Mouse (Mus musculus): ENCODE measurements at regions not wholly inside any gene's neighbourhood (a gene's known extent, or its start where the extent isn't known, plus 50 kb on each side); places are given as distances from the start of the nearest gene placed in this dataset.

DNA sequence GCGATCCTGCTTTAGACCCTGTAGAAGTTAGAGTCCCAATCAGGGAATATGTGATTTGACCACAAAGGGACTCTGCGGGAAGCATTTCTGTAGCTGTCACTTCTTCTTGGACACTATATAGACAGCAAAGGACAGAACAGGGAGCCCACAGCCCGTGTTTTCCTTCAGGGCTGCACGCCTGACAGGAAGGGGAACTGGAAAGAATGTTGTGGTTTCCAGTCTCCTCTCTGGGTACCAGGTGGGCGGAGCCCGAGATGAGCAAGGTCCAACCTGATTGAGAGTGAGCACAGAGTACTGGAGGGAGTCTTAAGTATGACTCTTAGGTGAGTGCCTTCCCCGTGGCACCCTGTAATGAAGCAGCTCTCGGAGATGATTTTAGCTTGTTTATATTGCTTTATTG lies 346.8 kb upstream of the Gm10131 start:
- DNase-seq (ENCODE audit: low read depth in 1 of 2, low spot score in 2 of 2), result no peak

DNA sequence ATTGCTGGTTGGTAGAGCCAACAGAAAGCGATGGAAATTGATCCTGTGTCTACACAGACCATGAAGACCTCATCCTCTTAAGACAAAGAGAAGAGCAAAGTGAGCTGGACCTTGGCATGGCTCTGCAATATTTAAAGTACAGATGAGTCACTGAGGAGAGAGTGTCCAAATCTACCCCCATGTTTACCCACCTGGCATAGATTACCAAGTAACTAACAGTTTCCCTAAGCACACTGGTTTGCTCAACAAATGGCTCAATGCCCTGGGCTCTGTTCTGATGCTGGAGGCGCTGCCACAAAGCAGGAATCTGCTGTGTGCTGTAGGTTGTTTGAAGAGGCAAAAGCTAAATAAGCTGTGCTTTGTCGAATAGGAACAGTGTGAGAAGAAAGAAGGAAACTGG lies 345.0 kb upstream of the Gm10131 start:
- DNase-seq (ENCODE audit: low read depth in 1 of 2, low spot score in 2 of 2), result no peak

- no peak for DNase-seq (ENCODE audit: low read depth in 1 of 2, low spot score in 2 of 2)
Observed at GRCm38 (mm10) chr8:34455376-34455775, 343.8 kb upstream of the Gm10131 start.

- no peak for DNase-seq (ENCODE audit: low read depth in 1 of 2, low spot score in 2 of 2)
Observed at GRCm38 (mm10) chr8:34452811-34453210, 341.3 kb upstream of the Gm10131 start.

- DNase-seq (ENCODE audit: low read depth in 1 of 2, low spot score in 2 of 2), result no peak
Observed at GRCm38 (mm10) chr8:34451211-34452000, 339.9 kb upstream of the Gm10131 start.

DNA sequence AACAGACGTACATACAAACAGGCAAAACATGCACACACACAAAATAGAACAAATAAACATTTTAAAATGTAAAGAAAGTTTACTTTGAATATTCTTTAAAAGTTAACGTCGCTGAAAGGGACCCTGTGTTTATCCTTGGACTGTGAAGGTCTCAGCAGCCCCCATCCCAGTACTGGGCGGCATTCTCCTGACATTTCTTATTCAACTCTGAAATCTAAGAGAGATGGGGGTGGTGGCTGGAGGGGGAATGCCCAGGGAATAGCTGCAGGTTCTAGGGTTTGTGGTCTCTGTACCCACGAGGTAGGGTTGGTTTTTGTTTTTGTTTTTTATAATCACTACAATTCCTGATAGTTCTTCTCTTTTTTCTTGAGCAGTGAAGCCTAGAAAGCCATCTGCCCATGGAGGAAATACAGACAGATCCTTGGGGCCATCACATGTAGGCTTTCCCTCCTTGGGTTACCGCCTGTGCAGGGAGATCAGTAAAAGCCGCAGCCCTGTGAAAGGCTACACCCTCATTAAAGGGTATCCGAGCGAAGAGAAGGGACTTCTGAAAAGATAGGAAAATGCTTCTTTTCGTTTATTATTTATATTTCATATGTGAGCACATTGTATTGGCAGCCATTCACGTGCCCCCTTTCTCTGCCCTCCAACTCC lies 338.0 kb upstream of the Gm10131 start:
- no peak for DNase-seq (ENCODE audit: low read depth in 1 of 2, low spot score in 2 of 2)

GRCm38 (mm10) chr8:34447880-34448830 lies 336.6 kb upstream of the Gm10131 start:
- no peak for DNase-seq (ENCODE audit: low read depth in 1 of 2, low spot score in 2 of 2)

DNA sequence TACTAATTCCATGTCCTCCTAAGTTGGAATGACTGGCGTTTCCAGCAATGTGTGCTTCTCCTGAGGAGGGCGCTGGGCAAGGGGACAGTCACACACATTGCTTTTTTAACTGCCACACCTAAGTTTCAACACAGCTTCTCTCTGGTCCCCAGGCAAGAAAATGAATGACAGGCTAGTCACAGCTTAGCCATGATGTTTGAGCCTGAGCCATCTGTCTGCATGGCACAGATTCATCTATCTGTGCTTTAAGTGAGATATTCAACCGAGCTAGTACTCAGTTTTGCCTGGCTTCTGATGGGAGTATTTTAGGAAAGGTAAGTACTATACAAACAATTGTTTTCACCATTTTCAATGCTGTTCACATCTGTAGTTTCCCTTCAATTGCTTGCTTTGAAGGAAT lies 331.2 kb upstream of the Gm10131 start:
- no peak for DNase-seq (ENCODE audit: low read depth in 1 of 2, low spot score in 2 of 2)

DNA sequence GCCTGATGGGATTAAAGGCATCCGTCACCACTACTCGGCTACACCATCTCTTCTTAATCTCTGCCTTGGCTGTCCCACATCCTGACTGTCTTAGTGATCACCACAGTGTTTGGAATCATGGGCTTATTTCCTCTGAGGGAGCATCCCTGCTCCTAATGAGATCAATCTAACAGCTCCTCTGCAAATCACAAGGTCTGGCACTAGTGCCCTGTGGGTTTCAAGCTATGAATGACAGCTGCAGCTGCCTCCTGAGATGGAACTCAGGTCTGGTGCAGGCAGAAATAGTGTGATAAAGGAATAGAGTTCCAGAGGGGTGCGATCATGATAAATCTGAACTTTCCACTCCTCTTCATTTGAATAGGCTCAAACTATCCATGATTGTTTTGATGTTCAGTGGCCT lies 330.2 kb upstream of the Gm10131 start:
- no peak for DNase-seq (ENCODE audit: low read depth in 1 of 2, low spot score in 2 of 2)

- DNase-seq (ENCODE audit: low read depth in 1 of 2, low spot score in 2 of 2), result no peak
Observed at GRCm38 (mm10) chr8:34440771-34441170, 329.2 kb upstream of the Gm10131 start.

GRCm38 (mm10) chr8:34438771-34439170 lies 327.2 kb upstream of the Gm10131 start:
- no peak for DNase-seq (ENCODE audit: low read depth in 1 of 2, low spot score in 2 of 2)

- DNase-seq (ENCODE audit: low read depth in 1 of 2, low spot score in 2 of 2), result no peak
Observed at GRCm38 (mm10) chr8:34431985-34432384, 320.4 kb upstream of the Gm10131 start.

GRCm38 (mm10) chr8:34429231-34429630 lies 317.7 kb upstream of the Gm10131 start:
- DNase-seq (ENCODE audit: low read depth in 1 of 2, low spot score in 2 of 2), result no peak

GRCm38 (mm10) chr8:34401571-34401970 lies 290.0 kb upstream of the Gm10131 start:
- no peak for DNase-seq (ENCODE audit: low read depth in 1 of 2, low spot score in 2 of 2)

- no peak for DNase-seq (ENCODE audit: low read depth in 1 of 2, low spot score in 2 of 2)
Observed at GRCm38 (mm10) chr8:34398914-34399813, 287.6 kb upstream of the Gm10131 start.

- DNase-seq (ENCODE audit: low read depth in 1 of 2, low spot score in 2 of 2), result no peak
Observed at GRCm38 (mm10) chr8:34397583-34398411, 286.3 kb upstream of the Gm10131 start.

DNA sequence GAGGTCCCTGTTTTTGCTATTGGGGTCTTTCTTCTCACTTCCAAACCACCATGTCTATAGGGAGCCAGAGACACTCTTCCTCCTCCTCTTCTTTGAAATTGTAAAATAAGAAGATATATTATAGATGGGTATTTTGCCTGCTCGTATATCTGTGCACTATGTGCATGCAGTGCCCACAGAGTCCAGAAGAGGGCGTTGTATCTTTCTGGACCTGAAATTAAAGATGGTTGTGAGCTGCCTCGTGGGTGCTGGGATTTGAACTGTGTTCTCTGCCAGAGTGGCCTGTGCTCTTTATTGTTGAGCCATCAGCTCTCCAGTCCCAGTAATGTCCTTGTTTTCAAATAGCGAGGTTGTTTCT lies 285.7 kb upstream of the Gm10131 start:
- DNase-seq (ENCODE audit: low read depth in 1 of 2, low spot score in 2 of 2), result no peak

DNA sequence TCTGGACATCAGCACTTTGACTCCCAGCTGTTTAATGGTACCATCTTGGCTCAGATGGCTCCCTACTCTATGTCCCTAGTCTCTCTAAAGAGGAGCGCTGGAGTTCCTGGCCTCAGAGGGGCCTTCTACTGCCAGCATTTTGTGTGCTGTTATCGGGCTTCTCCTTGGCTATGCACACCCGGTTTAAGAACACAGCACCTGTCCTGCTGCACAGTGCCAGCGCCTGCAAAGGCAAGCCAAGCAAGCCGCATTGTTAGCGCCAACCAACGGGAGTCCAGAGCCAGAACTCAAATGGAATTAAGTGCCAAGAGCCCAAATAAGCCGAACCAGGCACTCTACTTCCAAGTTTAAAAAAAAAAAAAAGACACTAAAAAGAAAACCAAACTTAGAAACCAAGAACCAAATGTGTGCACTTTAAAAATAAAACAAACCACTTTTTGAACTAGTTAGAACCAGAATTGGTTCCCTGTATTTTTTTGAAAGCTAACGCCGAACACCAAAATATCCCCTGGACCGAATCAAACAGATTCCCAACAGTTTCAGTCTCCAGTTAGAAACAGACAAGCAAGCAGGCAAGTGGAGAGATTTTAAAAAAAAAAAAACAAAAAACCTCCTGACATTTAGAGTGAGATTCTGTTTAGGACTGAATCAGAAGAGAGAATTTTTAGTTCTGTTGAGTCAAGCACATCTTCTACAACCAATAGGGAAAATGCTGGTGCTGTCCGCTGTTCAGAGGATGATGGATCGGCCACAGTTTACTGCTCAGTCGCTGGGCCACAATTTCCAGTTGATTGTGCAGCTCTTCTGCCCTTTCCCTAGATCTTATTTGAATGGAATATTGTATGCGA lies 281.7 kb upstream of the Gm10131 start:
- no peak for DNase-seq (ENCODE audit: low read depth in 1 of 2, low spot score in 2 of 2)

Data from monocyte, adult 2 months (primary cell).